Mouse (Mus musculus) erythroblast, embryonic 14.5 days (primary cell): ENCODE results near the gene Olfr303. TPM values are rescaled to one million over a fixed set of nuclear protein-coding genes. Genes with fewer than 3 reads are reported as not detected.
"Not testable (repeated sequence)": the region's sequence is repeated elsewhere in the genome, so short reads cannot be mapped to it uniquely, and the experiment has no call there.

Experiments
- H3K27me3 ChIP-seq: 2 replicates; pipeline ENCODE4 v1.6.1; 2012; ENCODE audit warnings: inconsistent platforms; ENCODE audit not compliant: control insufficient read depth
- H3K36me3 ChIP-seq: 2 replicates; pipeline ENCODE4 v1.6.1; 2012; ENCODE audit warnings: mild to moderate bottlenecking, inconsistent platforms; ENCODE audit not compliant: control insufficient read depth
- H3K4me1 ChIP-seq: 2 replicates; pipeline ENCODE4 v1.6.1; 2012; ENCODE audit warnings: inconsistent platforms; ENCODE audit not compliant: control insufficient read depth
- H3K4me3 ChIP-seq: replicated peaks from 2 replicates; pipeline ENCODE3; 2012; ENCODE audit warnings: moderate library complexity, mild to moderate bottlenecking, inconsistent platforms
- H3K9me3 ChIP-seq: 2 replicates; pipeline ENCODE4 v1.6.1; 2012; ENCODE audit warnings: low read length, inconsistent platforms, mixed read lengths; ENCODE audit not compliant: control insufficient read depth
- GATA1 ChIP-seq: IDR thresholded peaks from 2 replicates; pipeline ENCODE4 v1.6.1; 2012; ENCODE audit warnings: low read length, inconsistent platforms, mixed read lengths
- TAL1 ChIP-seq: IDR thresholded peaks from 3 replicates; pipeline ENCODE4 v1.6.1; 2012; ENCODE audit warnings: low read length, inconsistent platforms, mixed read lengths
- polyA plus RNA-seq: library from polyadenylated mRNA; stranded (reverse); fragments of >175 nt; gene quantifications from 2 replicates; pipeline ENCODE4 v1.2.3, GENCODE M21; 2012

Gene Olfr303
- polyA plus RNA-seq, result 0.01 TPM in 1 of 2 replicates, not detected in the other

GRCm38 (mm10) chr7:86397689-86398088 is at the start of gene Olfr303:
TSS of gene Olfr303 (minus strand) at chr7:86397789.
- H3K4me3 ChIP-seq, result no peak within 1 kb of the TSS
- no peaks in the 10 kb centered on the region for H3K9me3 ChIP-seq

DNA sequence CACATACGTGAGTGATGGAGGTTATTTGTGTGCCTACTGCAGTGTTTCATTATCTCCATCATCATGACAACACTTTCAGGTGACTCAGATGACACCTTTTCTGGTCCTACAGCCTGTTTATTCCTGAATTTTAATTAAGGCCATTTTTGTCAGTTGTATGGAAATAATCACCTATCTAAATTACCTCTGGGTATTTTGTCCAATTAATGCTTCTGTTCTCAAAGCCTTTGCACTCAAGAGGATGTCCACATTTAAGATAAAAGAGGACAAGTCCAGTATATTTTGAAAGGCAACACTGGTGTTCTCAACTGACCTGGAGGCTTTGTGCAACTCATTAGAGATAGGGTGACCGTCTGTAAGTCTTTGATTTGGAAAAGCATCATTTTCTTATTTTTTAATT is 6.0 kb upstream of the Olfr303 start, which contains the start of gene Olfr301:
Olfr301 (plus strand) TSS at position 301 of the 400 bp plus-strand sequence.
- H3K27me3 ChIP-seq, result no peaks in the 10 kb centered on the region
- H3K9me3 ChIP-seq, result no peaks in the 10 kb centered on the region
- TF ChIP-seq GATA1 (no peak), TAL1 (no peak)
- no peaks in the 10 kb centered on the region for H3K4me1 ChIP-seq
- H3K4me3 ChIP-seq, result no peak within 1 kb of the TSS
- H3K36me3 ChIP-seq, result no peaks in the 10 kb centered on the region

More at GRCm38 (mm10) chr7:86397689-86398088, at the start of gene Olfr303:
- H3K4me1 ChIP-seq, result no peaks in the 10 kb centered on the region
- TF ChIP-seq GATA1 (no peak), TAL1 (no peak)
- no peaks in the 10 kb centered on the region for H3K36me3 ChIP-seq
- no peaks in the 10 kb centered on the region for H3K27me3 ChIP-seq

- no peaks in the 10 kb centered on the region for H3K4me1 ChIP-seq
- H3K9me3 ChIP-seq, result peaks cover 2% of the 10 kb centered on the region; the same call in 1 of the 2 replicates
- no peaks in the 10 kb centered on the region for H3K36me3 ChIP-seq
- no peaks in the 10 kb centered on the region for H3K27me3 ChIP-seq
- H3K4me3 ChIP-seq, result no peak within 1 kb of the TSS
- TF ChIP-seq TAL1 (no peak), GATA1 (no peak)
Observed at GRCm38 (mm10) chr7:86386558-86386957, 11.0 kb downstream of the Olfr303 start, which contains the start of gene Olfr304. TSS of gene Olfr304 (minus strand) at chr7:86386658.

- Histone ChIP-seq H3K27me3 (no peaks in the 10 kb centered on the region), H3K36me3 (no peaks in the 10 kb centered on the region), H3K4me3 (no peak overlapping the region), H3K9me3 (peaks cover 2% of the 10 kb centered on the region; the same call in 1 of the 2 replicates), H3K4me1 (no peaks in the 10 kb centered on the region)
- TF ChIP-seq GATA1, result no peak
- no peak for TF ChIP-seq TAL1
Observed at GRCm38 (mm10) chr7:86385769-86386168, 11.8 kb downstream of the Olfr303 start.

GRCm38 (mm10) chr7:86366828-86367227 is 30.8 kb downstream of the Olfr303 start, which contains the start of gene Olfr305:
TSS of gene Olfr305 (minus strand) at chr7:86366928.
- Histone ChIP-seq H3K4me3 (no peak within 1 kb of the TSS), H3K9me3 (0 out of 2 replicates have a peak, but pooled peaks cover 2% of the 10 kb centered on the region), H3K36me3 (no peaks in the 10 kb centered on the region), H3K4me1 (no peaks in the 10 kb centered on the region), H3K27me3 (no peaks in the 10 kb centered on the region)
- TF ChIP-seq GATA1, result no peak
- TF ChIP-seq TAL1, result no peak

GRCm38 (mm10) chr7:86346296-86346695 is 51.3 kb downstream of the Olfr303 start:
- H3K27me3 ChIP-seq, H3K36me3 ChIP-seq, H3K4me3 ChIP-seq, H3K4me1 ChIP-seq, H3K9me3 ChIP-seq: not testable (repeated sequence)

DNA sequence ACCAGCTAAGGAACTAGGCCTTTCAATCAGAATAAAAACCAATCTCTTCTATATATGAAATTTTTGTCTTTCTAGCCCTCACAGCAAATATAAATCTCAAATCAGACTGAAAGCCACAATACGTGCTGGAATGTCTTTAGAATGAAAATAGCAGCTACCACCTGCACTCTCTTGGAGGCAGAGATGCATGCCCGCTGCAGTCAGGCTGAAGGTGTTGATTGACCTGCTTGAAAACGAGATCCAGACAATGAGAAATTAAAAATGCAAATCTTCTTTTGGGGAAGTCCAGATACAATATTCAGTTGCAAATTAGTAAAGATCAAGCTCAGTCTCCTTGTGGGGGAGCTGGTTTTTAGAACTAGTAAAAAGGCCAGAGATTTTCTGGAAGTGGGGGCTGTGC is 53.3 kb downstream of the Olfr303 start:
- TF ChIP-seq GATA1 (no peak), TAL1 (no peak)
- Histone ChIP-seq H3K4me3 (no peak overlapping the region), H3K4me1 (no peaks in the 10 kb centered on the region), H3K36me3 (no peaks in the 10 kb centered on the region), H3K27me3 (no peaks in the 10 kb centered on the region), H3K9me3 (peaks cover 8% of the 10 kb centered on the region; the same call in 1 of the 2 replicates)

GRCm38 (mm10) chr7:86342881-86343565 is 54.6 kb downstream of the Olfr303 start:
- H3K36me3 ChIP-seq, result no peaks in the 10 kb centered on the region

More at GRCm38 (mm10) chr7:86342881-86343565, 54.6 kb downstream of the Olfr303 start:
- no peaks in the 10 kb centered on the region for H3K4me1 ChIP-seq
- H3K27me3 ChIP-seq, result no peaks in the 10 kb centered on the region
- H3K4me3 ChIP-seq, result no peak overlapping the region
- no peak for TF ChIP-seq TAL1
- no peak for TF ChIP-seq GATA1
- peaks cover 3% of the 10 kb centered on the region; the same call in 1 of the 2 replicates for H3K9me3 ChIP-seq

Other genes with a start within 250 kb of the Olfr303 start
- not detected in 2 replicates for gene Vmn2r75, start 226.0 kb downstream of the Olfr303 start, polyA plus RNA-seq
- gene Vmn2r76, start 151.5 kb downstream of the Olfr303 start, polyA plus RNA-seq, result 0.01 TPM in 1 of 2 replicates, not detected in the other
- gene Olfr310, start 120.6 kb downstream of the Olfr303 start, polyA plus RNA-seq, result not detected in 2 replicates
- gene Olfr309, start 84.1 kb downstream of the Olfr303 start, polyA plus RNA-seq, result not detected in 2 replicates
- not detected in 2 replicates for gene Olfr308, start 72.2 kb downstream of the Olfr303 start, polyA plus RNA-seq
- 0.08 TPM in 1 of 2 replicates, not detected in the other for gene Olfr307, start 60.2 kb downstream of the Olfr303 start, polyA plus RNA-seq
- not detected in 2 replicates for gene Olfr305, start 30.9 kb downstream of the Olfr303 start, polyA plus RNA-seq
- not detected in 2 replicates for gene Olfr304, start 11.1 kb downstream of the Olfr303 start, polyA plus RNA-seq
- not detected in 2 replicates for gene Olfr301, start 6.1 kb upstream of the Olfr303 start, polyA plus RNA-seq
- gene Olfr299, start 62.1 kb upstream of the Olfr303 start, polyA plus RNA-seq, result not detected in 2 replicates
- not detected in 2 replicates for gene Olfr298, start 94.7 kb upstream of the Olfr303 start, polyA plus RNA-seq
- not detected in 2 replicates for gene Olfr297, start 122.2 kb upstream of the Olfr303 start, polyA plus RNA-seq
- gene Olfr295, start 186.1 kb upstream of the Olfr303 start, polyA plus RNA-seq, result not detected in 2 replicates
- gene Olfr294, start 218.9 kb upstream of the Olfr303 start, polyA plus RNA-seq, result not detected in 2 replicates